Mouse (Mus musculus): ENCODE measurements around the gene Nphs1. TPM values are rescaled to one million over a fixed set of nuclear protein-coding genes. Genes with fewer than 3 reads are reported as not detected.
"Not testable (repeated sequence)": the region's sequence is repeated elsewhere in the genome, so short reads cannot be mapped to it uniquely, and the experiment has no call there.

Nphs1 gene
- total RNA-seq, 2 experiments from 2014 or later: not detected

- intact Hi-C loops (cut with DNase I): no loop called here
- DNase-seq: no peak
These were observed 21.2 kb upstream of the Nphs1 start for GRCm38 (mm10) chr7:30436879-30437278.

DNA sequence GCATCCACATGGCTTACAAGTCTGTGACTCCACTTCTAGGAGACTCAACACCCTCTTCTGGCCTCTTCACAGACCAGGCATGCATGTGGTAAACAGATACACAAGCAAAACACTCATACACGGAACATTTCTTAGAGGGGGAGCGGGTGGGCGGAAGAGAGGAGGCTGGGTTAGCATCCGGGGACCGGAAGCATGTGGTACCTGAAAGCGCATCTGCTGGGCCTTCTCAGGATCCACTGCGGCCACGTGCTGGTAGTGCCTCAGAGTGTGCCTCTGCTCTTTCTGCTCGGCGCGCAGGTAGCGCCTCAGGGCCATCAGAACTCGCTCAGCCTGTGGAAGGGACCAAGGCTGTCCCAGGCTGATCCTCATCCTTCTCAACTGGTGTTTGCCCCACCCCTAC lies 18.4 kb upstream of the Nphs1 start:
- no peak for DNase-seq
- intact Hi-C loops (cut with DNase I): loop anchor here (5.0 kb wide), 1 partner anchor 53 kb away; the partner anchor contains the start of gene Prodh2

- no peak for DNase-seq
- intact Hi-C loops (cut with DNase I): loop anchor here (5.0 kb wide), 1 partner anchor 52 kb away; the partner anchor contains the start of gene Prodh2
These were observed 17.4 kb upstream of the Nphs1 start for GRCm38 (mm10) chr7:30440697-30441096.

DNA sequence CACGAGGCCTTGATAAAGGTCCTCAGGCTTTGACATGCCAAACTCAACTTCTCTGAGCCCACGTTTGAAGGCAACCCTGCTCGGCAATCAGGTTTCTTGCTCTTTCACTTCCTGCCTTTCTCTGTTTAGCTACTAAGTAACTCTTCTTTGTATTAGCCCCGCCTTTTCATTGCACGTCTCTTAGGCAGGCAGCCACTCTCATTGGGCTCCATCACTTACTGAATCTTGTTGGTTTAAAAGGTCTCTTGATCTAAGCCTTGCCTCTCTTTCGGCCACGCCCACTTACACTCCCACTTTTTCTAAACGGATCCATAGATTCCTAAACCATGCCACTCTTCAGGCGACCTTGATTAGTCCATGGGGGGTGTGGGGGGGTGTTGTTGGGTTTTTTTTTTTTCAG lies 14.4 kb upstream of the Nphs1 start:
- intact Hi-C loops (cut with DNase I): loop anchor here (5.0 kb wide), 1 partner anchor 49 kb away; the partner anchor contains the start of gene Prodh2
- DNase-seq: no peak

DNA sequence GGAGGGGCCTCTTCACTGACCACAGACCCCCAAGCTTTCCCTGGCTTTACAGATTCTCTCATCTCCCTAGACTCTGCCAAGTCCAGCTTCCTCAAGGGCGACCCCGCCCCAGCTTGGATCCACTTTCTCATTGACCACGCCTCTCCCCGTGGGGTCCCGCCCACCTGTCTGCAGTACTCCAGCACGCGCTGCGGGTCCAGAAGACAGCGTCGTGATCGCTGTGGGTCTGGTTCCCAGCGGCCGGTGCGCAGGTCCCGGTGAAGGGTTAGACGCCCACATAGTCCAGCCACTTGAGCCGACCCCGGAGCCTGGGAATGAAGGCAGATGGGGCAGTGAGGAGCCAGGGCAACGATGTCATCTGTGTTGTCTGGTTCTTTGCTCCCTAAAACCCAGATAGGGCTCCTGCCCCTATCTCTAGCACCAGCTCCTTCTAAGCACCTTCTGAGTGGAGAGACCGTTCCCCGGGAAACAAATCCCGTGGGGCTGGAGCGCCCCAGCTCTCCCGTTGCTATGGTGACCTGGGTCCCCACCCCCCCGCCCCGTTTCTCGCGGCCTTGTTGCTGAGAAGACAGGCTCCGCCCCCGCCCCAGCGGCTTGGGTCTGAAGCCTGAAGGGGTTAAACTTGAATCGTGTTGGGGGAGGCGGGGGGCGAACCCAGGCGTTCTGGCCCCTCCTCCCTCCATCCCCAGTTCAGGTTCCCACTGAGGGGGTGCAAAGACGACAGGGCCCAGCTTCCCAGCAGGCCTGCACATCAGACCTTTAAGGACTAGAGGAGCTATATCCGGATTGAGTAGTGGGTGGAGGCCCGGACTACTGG lies 13.8 kb upstream of the Nphs1 start:
- intact Hi-C loops (cut with DNase I): loop anchor here (5.0 kb wide), 1 partner anchor 48 kb away; the partner anchor contains the start of gene Prodh2
- no peak for DNase-seq

DNA sequence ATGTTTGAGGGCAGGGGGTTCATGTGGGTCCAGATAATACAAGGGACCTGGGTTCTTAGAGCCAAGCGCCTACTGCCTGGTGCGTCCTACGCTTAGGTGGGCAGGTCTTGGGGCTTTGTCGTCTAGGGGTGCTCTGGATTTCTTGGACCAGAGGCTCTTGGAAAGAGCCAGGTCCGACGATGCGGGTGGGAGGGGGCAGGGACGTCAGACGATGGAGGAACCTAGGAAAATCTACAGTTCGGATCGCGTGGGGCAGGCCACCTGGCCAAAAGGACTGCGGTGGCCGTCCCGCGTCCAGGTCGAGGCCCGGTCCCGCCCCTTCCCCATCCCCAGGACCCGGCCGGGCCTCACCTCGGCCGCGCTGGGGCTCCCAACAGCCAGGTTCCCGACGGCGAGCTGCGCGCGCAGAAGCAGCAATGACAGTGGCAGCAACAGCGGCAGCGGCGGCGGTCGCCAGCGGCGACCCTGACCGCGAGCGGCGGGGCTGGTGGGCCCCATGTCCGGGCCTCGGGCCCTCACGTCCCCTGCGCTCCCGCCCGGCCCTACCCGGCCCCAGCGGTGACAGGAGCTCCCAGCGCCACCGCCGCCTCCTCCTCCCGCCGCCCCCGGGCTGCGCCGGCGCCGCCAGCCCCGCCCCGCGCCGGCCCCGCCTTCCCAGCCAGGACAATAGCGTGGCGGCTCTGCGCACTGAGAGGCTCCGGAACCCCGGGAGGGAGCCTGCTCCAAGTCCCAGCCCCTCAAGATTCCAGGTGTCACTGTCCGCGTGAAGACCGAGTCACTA lies 13.0 kb upstream of the Nphs1 start, which contains the start of gene Aplp1:
Gene Aplp1 (minus strand): TSS at position 565 of the 781 bp plus-strand sequence.
- DNase-seq: no peak
- intact Hi-C loops (cut with DNase I): loop anchor here (5.0 kb wide), 1 partner anchor 47 kb away; the partner anchor contains the start of gene Prodh2

DNA sequence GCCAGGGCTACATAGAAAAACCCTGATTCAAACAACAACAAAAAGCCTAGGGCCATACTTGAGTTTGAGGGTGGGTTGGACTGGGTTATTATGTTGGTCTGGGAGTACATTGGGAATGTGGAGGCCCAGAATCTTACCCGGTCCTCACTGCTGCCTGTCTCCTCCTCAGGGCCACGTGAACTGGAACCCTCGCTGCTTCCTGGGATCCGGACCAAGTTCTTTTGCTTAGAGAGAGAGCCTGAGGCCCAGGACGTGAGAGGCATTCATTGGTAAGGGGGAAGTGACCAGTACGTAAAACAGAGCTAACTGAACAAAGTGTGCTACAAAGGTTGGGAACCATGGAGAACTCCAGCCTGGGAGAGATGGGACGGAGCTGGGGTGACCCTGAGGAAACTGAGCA lies 7.9 kb upstream of the Nphs1 start:
- DNase-seq: no peak
- intact Hi-C loops (cut with DNase I): no loop called here

GRCm38 (mm10) chr7:30453327-30453726 lies 4.8 kb upstream of the Nphs1 start:
- intact Hi-C loops (cut with DNase I): no loop called here
- no peak for DNase-seq

DNA sequence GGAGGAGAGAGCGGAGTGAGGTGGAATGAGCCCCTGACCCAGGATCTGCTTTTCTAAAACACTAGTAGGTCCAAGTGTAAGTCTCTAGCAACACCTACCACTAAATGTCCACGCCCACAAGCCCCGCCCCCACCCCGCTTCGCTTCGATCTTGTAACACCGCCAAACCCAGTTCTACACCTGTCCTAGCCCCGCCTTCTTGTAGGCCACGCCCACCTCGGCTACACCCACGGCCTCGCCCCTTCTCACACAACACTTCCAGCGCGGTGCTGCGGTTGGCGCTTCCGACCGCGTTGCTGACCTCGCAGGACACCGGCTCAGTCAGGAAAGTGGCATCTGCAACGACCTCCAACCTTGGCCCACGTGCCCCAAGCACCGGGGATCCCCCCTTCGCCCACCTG lies 4.3 kb upstream of the Nphs1 start:
- DNase-seq: no peak
- intact Hi-C loops (cut with DNase I): no loop called here

GRCm38 (mm10) chr7:30454259-30454658 lies 3.9 kb upstream of the Nphs1 start:
- DNase-seq: no peak
- intact Hi-C loops (cut with DNase I): no loop called here

- no peak for DNase-seq
- intact Hi-C loops (cut with DNase I): no loop called here
These were observed 1.6 kb upstream of the Nphs1 start for GRCm38 (mm10) chr7:30456487-30456886.

DNA sequence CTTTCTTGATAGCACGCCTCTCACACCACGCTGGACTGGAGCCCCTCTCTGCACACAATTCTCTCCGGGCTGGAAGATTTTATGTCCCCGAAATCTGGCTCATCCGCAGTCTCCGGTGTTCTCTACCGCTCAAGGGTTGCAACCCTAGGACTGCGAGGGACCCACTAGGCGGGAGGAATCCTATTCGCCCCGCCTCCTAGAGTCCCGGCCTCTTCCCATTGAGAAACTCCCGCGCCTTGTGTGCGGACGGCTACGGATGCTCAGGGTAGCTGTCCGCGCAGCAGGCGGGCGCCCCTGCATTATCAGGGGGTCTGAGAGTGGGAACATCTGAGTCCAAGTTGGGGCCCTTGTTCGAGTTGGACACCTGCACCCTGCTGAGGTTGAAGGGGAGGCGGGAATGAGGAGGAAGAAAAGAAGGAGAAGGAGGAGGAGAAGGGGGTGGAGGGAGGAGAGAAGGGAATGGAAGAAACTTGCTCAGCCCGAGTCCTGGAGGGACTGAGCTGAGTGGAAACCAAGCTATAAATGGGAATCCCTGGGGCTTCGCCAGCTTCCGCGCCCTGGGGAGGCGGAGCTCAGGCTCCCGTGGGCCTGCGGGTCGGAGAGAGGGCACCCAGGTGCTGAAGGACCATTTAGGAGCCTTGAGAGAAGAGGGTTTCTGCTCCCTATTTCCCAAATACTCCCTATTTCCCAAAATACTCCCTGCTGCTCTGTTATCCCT lies 1.0 kb upstream of the Nphs1 start:
- intact Hi-C loops (cut with DNase I): no loop called here
- DNase-seq: no peak

- DNase-seq: no peak
- intact Hi-C loops (cut with DNase I): no loop called here
These were observed 1.4 kb downstream of the Nphs1 start for GRCm38 (mm10) chr7:30459484-30459883.

GRCm38 (mm10) chr7:30463568-30463967 lies 5.5 kb downstream of the Nphs1 start:
- intact Hi-C loops (cut with DNase I): no loop called here
- no peak for DNase-seq

DNA sequence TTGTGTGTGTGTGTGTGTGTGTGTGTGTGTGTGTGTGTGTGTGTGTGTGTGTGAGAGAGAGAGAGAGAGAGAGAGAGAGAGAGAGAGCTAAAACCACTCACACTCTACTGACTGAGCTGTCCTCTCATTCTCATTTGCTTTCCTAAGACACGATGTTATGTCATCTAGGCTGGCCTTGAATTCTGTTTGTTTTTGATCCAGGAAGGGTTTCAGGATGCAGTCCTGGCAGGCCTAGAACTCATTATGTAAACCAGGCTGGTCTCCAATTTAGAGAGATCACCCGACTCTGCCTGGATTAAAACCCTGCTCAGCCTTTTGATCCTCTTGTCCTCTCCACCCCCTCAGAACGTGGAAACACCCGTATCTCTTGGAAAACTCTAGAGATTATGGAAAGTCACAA lies 5.9 kb downstream of the Nphs1 start:
- DNase-seq: no peak
- intact Hi-C loops (cut with DNase I): no loop called here

GRCm38 (mm10) chr7:30464816-30465300 lies 6.7 kb downstream of the Nphs1 start:
- intact Hi-C loops (cut with DNase I): no loop called here
- no peak for DNase-seq

GRCm38 (mm10) chr7:30472411-30472810 lies 14.3 kb downstream of the Nphs1 start:
- DNase-seq: no peak
- intact Hi-C loops (cut with DNase I): no loop called here

DNA sequence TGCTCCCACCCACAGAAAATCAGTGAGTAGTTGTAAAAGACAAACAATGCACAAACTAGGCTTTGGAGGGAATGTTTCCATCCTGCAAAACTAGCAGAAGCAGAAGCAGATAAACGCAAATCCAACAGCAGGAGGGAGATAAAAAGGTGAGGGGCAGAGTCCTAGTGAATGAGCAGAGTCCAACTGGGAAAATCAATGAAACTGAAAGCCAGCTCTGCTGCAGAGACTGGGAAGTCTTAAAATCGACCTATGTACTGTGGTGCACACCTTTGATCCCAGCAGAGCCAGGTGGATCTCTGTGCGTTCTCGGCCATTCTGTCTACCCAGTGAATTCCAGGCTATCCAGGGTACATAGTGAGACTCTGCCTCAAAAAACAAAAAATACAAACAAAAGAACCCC lies 16.9 kb downstream of the Nphs1 start:
- intact Hi-C loops (cut with DNase I): no loop called here
- no peak for DNase-seq

- intact Hi-C loops (cut with DNase I); DNase-seq: not testable (repeated sequence)
These were observed 18.0 kb downstream of the Nphs1 start for GRCm38 (mm10) chr7:30476136-30476535.
